Comparison of ENCODE assay signal across 8 mouse cellular contexts in the genomic region with DNA sequence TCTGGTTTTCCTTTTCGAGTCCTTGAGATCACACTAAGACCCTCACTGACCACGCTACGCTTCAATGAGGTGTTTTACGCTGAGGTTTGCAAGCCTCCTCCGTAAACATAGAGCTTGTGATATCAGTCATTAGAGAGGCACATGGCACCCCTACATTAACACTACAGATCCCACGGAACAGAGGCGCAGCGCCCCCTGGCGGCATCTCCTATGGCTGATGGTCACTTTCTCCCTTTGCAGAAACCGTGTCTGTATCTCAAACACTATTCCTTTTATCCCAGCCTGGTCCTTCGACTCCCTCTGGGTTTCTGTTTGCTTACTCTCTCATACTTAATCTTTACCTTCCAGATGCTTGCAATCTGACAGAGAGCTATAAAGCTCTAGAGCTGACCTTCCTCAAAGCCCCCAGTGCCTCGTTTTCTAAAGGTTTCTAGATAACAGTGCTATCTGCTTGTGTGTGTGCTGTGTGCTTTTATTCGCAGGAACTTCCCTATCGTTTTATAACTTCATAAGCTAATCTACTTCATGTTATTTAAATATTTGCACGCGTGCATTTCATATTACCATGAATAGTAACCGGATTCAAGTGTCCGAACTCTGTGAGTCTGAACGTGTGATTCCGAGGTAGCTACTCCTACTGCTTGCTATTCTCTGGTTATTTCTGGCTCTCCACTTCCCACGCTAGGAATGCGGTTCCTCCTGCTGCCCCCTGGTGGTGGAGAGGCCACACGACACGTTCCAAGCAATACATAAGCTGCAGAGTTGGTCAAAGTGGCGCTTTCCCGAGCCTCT. TPM values are rescaled to one million over a fixed set of nuclear protein-coding genes. Genes with fewer than 3 reads are reported as not detected.
DNase-seq lines count a peak whose midpoint lies in the region; ATAC-seq and TF ChIP-seq lines count a peak whose summit lies in the region.

No protein-coding gene starts in this region.

- peaks cover 4% of the 10 kb centered on the region for H3K27me3 ChIP-seq in forebrain, embryonic 12.5 days
- no peaks in the 10 kb centered on the region for H3K27me3 ChIP-seq in heart, postnatal 0 days (ENCODE audit: control insufficient read depth, insufficient read depth, low read length)
- no peaks in the 10 kb centered on the region for H3K27me3 ChIP-seq in liver, embryonic 15.5 days
- H3K27me3 ChIP-seq in neural tube, embryonic 12.5 days (replicated peaks), result no peaks in the 10 kb centered on the region
- H3K27me3 ChIP-seq in stomach, postnatal 0 days (ENCODE audit: control insufficient read depth, insufficient read depth, low read length), result no peaks in the 10 kb centered on the region

- peak overlapping the region; percentile 32 for H3K4me2 ChIP-seq in forebrain, embryonic 12.5 days
- H3K4me2 ChIP-seq in heart, postnatal 0 days (ENCODE audit: low read depth, low read length), result peak overlapping the region; percentile 57
- H3K4me2 ChIP-seq in liver, embryonic 15.5 days, result peak overlapping the region; percentile 44
- peak overlapping the region; percentile 42 for H3K4me2 ChIP-seq in neural tube, embryonic 12.5 days (replicated peaks)
- H3K4me2 ChIP-seq in stomach, postnatal 0 days (replicated peaks; ENCODE audit: low read depth), result peak overlapping the region; percentile 52

- H3K9ac ChIP-seq in forebrain, embryonic 12.5 days, result no peak overlapping the region
- peak overlapping the region; percentile 42 for H3K9ac ChIP-seq in heart, postnatal 0 days (replicated peaks; ENCODE audit: low read depth, low read length)
- H3K9ac ChIP-seq in liver, embryonic 15.5 days, result no peak overlapping the region
- H3K9ac ChIP-seq in neural tube, embryonic 12.5 days, result no peak overlapping the region
- no peak overlapping the region for H3K9ac ChIP-seq in stomach, postnatal 0 days (ENCODE audit: low read length)

- no peak overlapping the region for H3K27ac ChIP-seq in forebrain, embryonic 12.5 days
- peak overlapping the region; percentile 97 for H3K27ac ChIP-seq in heart, postnatal 0 days (ENCODE audit: low read depth)
- no peak overlapping the region for H3K27ac ChIP-seq in liver, embryonic 15.5 days (replicated peaks)
- no peak overlapping the region for H3K27ac ChIP-seq in neural tube, embryonic 12.5 days
- H3K27ac ChIP-seq in stomach, postnatal 0 days (replicated peaks), result peak overlapping the region; percentile 69; the same call in 1 of the 2 replicates

- DNase-seq in CD8-positive naive resting alpha-beta T cell, adult 2 months (ENCODE audit: low read depth in 2 of 2, low spot score in 2 of 2), result peak; percentile 43 to 56
- DNase-seq in c-Kit-positive CD71-positive TER-119-negative erythroid progenitor cells, embryonic 14.5 days (ENCODE audit: low read depth), result peak; percentile 67
- peak; percentile 91 for DNase-seq in heart, postnatal 0 days (ENCODE audit: low spot score)
- peak; percentile 94 to 95 for DNase-seq in kidney, postnatal 4 days
- peak; percentile 90 for DNase-seq in stomach, postnatal 0 days (ENCODE audit: low spot score)

- no peak overlapping the region for H3K4me3 ChIP-seq in forebrain, embryonic 12.5 days (replicated peaks)
- peak overlapping the region; percentile 27 for H3K4me3 ChIP-seq in heart, postnatal 0 days (ENCODE audit: low read depth, low read length)
- 0 out of 2 replicates have a peak overlapping the region, but pooled peaks have one; percentile 4 for H3K4me3 ChIP-seq in liver, embryonic 15.5 days (replicated peaks)
- H3K4me3 ChIP-seq in neural tube, embryonic 12.5 days, result no peak overlapping the region
- 0 out of 2 replicates have a peak overlapping the region, but pooled peaks have one; percentile 10 for H3K4me3 ChIP-seq in stomach, postnatal 0 days (ENCODE audit: low read depth, low read length)

- H3K4me1 ChIP-seq in forebrain, embryonic 12.5 days, result peaks cover 15% of the 10 kb centered on the region
- H3K4me1 ChIP-seq in heart, postnatal 0 days (ENCODE audit: control insufficient read depth, insufficient read depth), result peaks cover 35% of the 10 kb centered on the region
- 0 out of 2 replicates have a peak, but pooled peaks cover 4% of the 10 kb centered on the region for H3K4me1 ChIP-seq in liver, embryonic 15.5 days (replicated peaks)
- H3K4me1 ChIP-seq in neural tube, embryonic 12.5 days, result peaks cover 12% of the 10 kb centered on the region
- peaks cover 3% of the 10 kb centered on the region; the same call in 1 of the 2 replicates for H3K4me1 ChIP-seq in stomach, postnatal 0 days (replicated peaks; ENCODE audit: control insufficient read depth, insufficient read depth)

- WGBS in forebrain, embryonic 12.5 days, result 17% methylated on average over 26 of the region's 26 CpGs
- 8% methylated on average over 26 of the region's 26 CpGs for WGBS in heart, postnatal 0 days
- 14% methylated on average over 26 of the region's 26 CpGs for WGBS in liver, embryonic 15.5 days (ENCODE audit: insufficient replicate concordance)
- 25% methylated on average over 26 of the region's 26 CpGs for WGBS in neural tube, embryonic 12.5 days
- WGBS in stomach, postnatal 0 days, result 16% methylated on average over 26 of the region's 26 CpGs

- TF ChIP-seq CTCF in heart, postnatal 0 days (IDR thresholded peaks at IDR 0.05; ENCODE audit: low read depth), result peak; percentile 98
- peak; percentile 99 for TF ChIP-seq CTCF in stomach, postnatal 0 days (IDR thresholded peaks at IDR 0.05; ENCODE audit: low read depth)

- H3K9me3 ChIP-seq in forebrain, embryonic 12.5 days, result no peaks in the 10 kb centered on the region
- no peaks in the 10 kb centered on the region for H3K9me3 ChIP-seq in heart, postnatal 0 days (replicated peaks; ENCODE audit: control insufficient read depth, low read length)
- H3K9me3 ChIP-seq in liver, embryonic 15.5 days (replicated peaks), result no peaks in the 10 kb centered on the region
- no peaks in the 10 kb centered on the region for H3K9me3 ChIP-seq in neural tube, embryonic 12.5 days
- H3K9me3 ChIP-seq in stomach, postnatal 0 days (ENCODE audit: control insufficient read depth, low read length), result no peaks in the 10 kb centered on the region

- H3K36me3 ChIP-seq in forebrain, embryonic 12.5 days (replicated peaks), result no peaks in the 10 kb centered on the region
- peaks cover 4% of the 10 kb centered on the region; the same call in 1 of the 2 replicates for H3K36me3 ChIP-seq in heart, postnatal 0 days (replicated peaks; ENCODE audit: control insufficient read depth, insufficient read depth, low read length)
- no peaks in the 10 kb centered on the region for H3K36me3 ChIP-seq in liver, embryonic 15.5 days (replicated peaks)
- H3K36me3 ChIP-seq in neural tube, embryonic 12.5 days, result no peaks in the 10 kb centered on the region
- no peaks in the 10 kb centered on the region for H3K36me3 ChIP-seq in stomach, postnatal 0 days (ENCODE audit: control insufficient read depth, insufficient read depth, low read length)

- TF ChIP-seq EP300 in heart, postnatal 0 days (IDR thresholded peaks at IDR 0.05; ENCODE audit: low read depth), result no peak
- no peak for TF ChIP-seq EP300 in stomach, postnatal 0 days (optimal IDR thresholded peaks at IDR 0.05)

- peak; percentile 69 for ATAC-seq in forebrain, embryonic 12.5 days (ENCODE audit: low FRiP score)
- peak; percentile 76 for ATAC-seq in heart, postnatal 0 days (ENCODE audit: insufficient read depth, low read depth)
- ATAC-seq in liver, embryonic 15.5 days (ENCODE audit: insufficient read depth), result peak; percentile 18
- peak; percentile 45; the same call in 1 of the 2 replicates for ATAC-seq in neural tube, embryonic 12.5 days (ENCODE audit: low FRiP score, low read depth)
- ATAC-seq in stomach, postnatal 0 days (ENCODE audit: low FRiP score, low TSS enrichment), result peak; percentile 79

RNA-seq across cellular contexts. Expression of gene Msrb3, which starts 23.0 kb away (rescaled TPM):
- polyA plus RNA-seq in forebrain, embryonic 12.5 days (2016; fragmentation: Nextera tagmentation; extraction: Ambion mirVana), result 7.0 and 11.4 TPM in 2 replicates
- total RNA-seq in heart, postnatal 0 days (2014; rRNA removed; ENCODE audit: low replicate concordance), result 122 and 134 TPM in 2 replicates
- polyA plus RNA-seq in heart, postnatal 0 days (2015; fragmentation: Nextera tagmentation; extraction: Ambion mirVana), result 29.5 and 45.0 TPM in 2 replicates
- polyA plus RNA-seq in liver, embryonic 15.5 days (2015; fragmentation: Nextera tagmentation; extraction: Ambion mirVana), result 1.2 and 1.3 TPM in 2 replicates
- 3.4 and 3.5 TPM in 2 replicates for polyA plus RNA-seq in neural tube, embryonic 12.5 days (2016; fragmentation: Nextera tagmentation; extraction: Ambion mirVana)
- polyA plus RNA-seq in stomach, postnatal 0 days (2015; fragmentation: Nextera tagmentation; extraction: Ambion mirVana), result 19.5 and 23.2 TPM in 2 replicates

Comparison
In these comparisons a context has a peak if more than half of its experiments do, and no peak if none do; other contexts are left out.
1. ATAC-seq: peak in every context shown above with its lines; median percentile 79 in stomach, postnatal 0 days; 76 in heart, postnatal 0 days; 69 in forebrain, embryonic 12.5 days; 45 in neural tube, embryonic 12.5 days; 18 in liver, embryonic 15.5 days.
2. H3K27ac ChIP-seq: peak in heart, postnatal 0 days (single experiment) and stomach, postnatal 0 days (single experiment); none in forebrain, embryonic 12.5 days (single experiment), liver, embryonic 15.5 days (single experiment) and neural tube, embryonic 12.5 days (single experiment).
3. H3K4me3 ChIP-seq: peak in heart, postnatal 0 days (single experiment), liver, embryonic 15.5 days (single experiment) and stomach, postnatal 0 days (single experiment); none in forebrain, embryonic 12.5 days (single experiment) and neural tube, embryonic 12.5 days (single experiment).
4. Peak in every context shown above with its lines, with median percentiles within 50 percentile points of each other: DNase-seq and H3K4me2 ChIP-seq.